Mouse (Mus musculus) regulatory T cell (primary cell): ENCODE data around the gene Peak1.

Experiments
- in situ Hi-C: fragments of 300-600 bp; cut with MboI, MseI; formaldehyde crosslinking; loops from one replicate; pipeline ENCODE4 v1.15.1; 2025; ENCODE audit warnings: high pct_unique_total_duplicates

The Peak1 gene

DNA sequence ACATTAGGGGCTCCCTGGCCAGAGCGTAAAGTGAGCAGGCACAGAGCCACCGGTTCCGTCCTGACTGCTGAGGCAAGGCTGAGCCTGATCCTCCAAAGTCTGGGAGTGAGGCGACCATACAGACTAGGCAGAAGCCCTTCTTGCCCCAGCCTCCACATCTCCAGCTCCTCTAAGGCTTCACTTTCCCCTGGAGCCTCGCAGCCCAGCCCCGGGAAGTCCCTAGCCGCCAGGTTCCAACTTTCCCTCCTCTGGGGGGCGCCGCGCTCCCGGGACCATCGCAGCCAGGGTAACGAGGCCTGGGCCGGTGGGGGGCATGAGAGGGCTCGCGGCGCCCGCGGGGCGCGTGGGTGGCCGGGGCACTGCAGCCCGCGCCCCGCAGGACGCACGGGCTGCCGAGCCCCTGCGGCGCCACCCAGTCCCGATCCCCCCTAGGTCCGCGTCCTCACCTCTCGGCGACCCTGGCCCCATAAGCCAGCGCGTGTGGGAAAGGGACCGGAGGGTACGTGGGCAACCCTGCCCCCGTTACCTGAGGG is 386 bp downstream of the Peak1 start:
- in situ Hi-C loops: loop anchor here (5.0 to 10.0 kb wide), 2 partner anchors 50 to 723 kb away; no protein-coding TSS in a partner anchor

DNA sequence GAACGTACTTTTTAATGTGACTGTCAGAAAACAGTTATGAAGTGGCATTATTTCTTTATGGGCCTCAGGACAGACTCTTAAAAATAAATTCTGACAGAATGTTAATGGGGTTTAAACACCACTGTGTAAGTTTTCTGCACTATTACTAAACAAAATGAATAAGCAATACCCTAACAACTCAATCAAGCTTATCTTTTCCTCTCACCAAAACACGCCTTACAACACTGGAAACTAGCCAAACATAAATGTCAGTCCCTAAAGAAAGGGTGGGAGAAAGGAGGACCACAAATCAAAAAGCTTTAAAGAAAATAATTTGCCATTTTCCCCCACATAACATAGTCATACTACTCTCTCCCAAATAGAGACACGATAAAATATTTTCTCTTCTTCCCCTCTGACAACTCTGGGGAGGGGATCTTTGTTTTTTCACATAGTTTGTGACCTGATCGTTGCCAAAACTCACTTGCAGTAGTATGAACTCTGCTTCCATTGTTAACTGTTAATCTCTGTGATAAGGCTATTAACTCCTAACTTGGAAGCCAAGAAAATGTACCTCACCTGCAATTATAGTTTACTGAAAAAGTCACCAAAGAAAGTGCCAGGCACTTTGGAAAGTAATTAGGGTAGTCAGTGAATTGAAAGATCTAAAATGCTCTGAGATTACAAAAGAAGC is 1.8 kb downstream of the Peak1 start:
- in situ Hi-C loops: loop anchor here (5.0 to 10.0 kb wide), 2 partner anchors 51 to 721 kb away; no protein-coding TSS in a partner anchor

DNA sequence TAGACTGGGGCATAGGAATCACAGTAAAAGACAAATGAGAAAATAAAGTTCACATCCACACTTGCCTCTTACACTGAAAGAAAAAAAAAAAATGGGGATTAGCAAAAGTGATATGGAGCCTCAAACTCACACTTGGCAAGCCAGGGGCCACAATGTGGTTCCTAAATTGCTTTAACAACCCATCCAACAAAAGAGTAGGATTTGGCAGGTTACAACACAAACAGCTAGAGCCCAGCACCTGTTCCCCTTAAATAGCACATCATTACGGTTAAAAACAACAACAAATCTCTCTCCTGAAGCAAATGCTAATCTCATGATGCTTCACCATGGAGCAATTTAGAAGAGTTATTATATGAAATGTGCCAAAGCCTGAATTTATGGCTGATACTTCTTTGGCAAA is 2.5 kb downstream of the Peak1 start:
- in situ Hi-C loops: loop anchor here (5.0 to 10.0 kb wide), 2 partner anchors 52 to 721 kb away; no protein-coding TSS in a partner anchor

DNA sequence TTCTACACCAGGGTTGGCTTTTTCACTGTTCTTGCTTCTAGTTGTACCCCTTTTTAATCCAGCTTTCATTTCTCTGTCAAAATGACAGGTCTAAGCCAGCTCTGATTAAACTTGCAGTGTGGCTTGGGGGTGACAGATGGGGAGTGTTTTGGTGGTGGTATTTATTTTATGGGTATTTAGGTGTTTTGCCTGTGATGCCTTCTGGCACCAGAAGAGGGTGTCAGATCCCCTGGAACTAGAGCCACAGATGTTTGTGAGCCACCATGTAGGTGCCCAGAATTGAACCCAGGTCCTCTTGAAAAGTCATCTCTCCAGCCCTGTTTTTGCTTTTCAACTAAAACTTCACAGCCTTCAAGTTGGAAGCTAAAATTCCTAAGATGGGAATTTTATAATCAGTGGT is 3.5 kb downstream of the Peak1 start:
- in situ Hi-C loops: loop anchor here (10.0 kb wide), 1 partner anchor 720 kb away; no protein-coding TSS in a partner anchor

DNA sequence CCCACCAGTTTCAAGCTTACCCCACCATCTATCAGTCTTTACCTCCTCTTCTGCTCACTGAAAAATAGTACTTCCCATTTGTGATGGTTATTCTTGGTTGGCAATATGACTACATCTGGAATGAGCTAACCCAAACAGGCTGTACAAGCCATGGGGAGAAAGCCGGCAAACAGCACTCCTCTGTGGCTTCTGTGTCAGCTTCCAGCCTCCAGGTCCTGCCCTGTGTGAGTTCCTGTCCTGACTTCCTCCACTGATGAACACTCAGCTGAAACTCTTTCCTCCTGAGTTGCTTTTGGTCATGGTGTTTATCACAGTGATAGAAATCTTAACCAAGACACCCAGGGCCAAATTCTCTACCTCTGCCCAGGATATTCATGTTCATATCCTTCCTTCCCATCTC is 5.2 kb downstream of the Peak1 start:
- in situ Hi-C loops: loop anchor here (10.0 kb wide), 1 partner anchor 718 kb away; no protein-coding TSS in a partner anchor

DNA sequence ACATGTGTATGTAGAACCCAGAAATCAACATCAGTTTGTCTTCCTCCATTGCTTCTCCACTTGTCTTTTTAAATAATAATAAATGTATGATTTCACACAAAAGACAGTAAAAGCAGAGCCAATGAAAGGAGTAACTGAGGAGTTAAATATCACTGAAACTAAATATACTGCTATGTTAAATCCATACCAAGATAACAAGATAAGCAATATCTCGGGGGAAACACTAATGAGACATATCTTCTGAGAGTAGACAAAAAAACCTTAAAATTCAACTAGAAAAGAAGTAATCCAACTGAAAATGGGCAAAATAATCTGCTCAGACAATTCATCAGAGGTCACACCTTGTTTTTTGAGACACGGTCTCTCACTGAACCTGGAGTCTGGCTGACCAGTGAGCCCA is 7.9 kb downstream of the Peak1 start:
- in situ Hi-C loops: loop anchor here (10.0 kb wide), 1 partner anchor 715 kb away; no protein-coding TSS in a partner anchor

DNA sequence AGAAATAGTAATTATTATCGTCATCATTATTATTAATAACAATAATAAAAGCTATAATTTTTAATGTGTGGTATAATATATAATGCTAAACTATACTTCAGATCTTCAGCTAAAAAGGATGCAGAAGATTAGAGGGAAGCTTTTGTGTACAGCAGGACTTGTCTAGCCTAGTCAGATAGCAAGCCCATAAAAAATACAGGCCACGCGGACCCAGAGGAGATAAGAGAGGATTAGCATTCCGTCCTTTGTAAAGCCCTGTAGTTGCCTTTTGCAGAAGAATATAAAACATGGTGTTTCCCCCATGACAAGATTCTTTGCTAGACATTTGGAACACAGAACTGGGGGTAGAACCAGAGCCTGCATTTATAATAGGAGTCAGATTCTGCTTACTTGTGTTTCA is 13.2 kb downstream of the Peak1 start:
- in situ Hi-C loops: no loop called here

DNA sequence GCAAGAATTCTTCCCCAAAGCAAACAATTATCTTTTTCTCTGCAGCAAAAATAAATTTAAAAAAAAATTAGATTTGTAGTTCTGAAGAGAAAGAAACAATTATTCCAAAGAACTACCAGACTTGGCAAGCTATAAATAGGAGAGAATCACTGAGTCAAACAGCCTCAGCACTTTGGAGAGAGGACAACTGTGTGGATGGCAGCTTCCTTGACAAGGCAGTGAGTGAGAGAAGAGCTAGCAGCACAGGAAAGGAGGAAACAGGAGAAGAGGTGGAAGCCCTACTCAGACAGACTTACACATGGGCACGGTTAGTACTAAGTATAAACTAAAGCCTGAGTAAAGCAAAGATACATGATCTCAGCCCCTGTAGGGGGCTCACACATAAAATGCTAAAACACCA is 21.6 kb downstream of the Peak1 start:
- in situ Hi-C loops: no loop called here

DNA sequence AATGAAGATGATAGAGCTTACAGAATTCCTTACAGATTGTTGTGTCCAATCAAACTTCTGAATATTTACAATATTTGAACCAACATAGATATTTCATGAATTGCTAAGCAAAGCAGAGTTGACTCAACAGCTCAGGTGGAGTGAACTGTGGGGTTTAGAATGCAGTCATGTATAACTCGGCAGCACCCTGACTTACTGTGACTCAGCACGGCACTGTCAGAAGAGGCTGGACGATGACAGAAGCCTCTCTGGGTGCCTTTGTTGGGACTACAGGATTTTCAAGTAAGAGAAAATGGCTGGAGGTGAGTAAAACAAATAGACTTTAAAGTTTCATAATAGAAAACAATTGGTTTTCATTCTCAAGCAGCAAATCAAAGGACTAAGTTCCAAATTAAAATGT is 25.0 kb downstream of the Peak1 start:
- in situ Hi-C loops: no loop called here

DNA sequence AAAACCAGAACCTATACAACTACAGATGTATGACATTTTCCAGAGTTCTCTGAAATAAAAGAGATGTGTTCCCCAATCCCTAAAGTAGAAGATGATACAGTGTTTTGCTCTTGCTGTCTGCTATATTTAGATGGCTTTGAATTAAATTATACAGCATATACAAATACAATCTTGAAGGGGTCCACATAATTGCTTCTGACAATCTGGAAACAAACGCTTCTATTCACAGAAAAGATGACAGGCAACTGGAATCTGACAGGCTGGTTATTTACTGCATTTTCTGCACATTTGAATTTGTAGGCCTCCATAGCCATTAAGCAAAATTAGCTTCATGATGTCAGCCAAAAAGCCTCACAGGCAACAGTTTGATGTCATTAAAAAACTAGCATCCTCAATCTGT is 35.1 kb downstream of the Peak1 start:
- in situ Hi-C loops: no loop called here

DNA sequence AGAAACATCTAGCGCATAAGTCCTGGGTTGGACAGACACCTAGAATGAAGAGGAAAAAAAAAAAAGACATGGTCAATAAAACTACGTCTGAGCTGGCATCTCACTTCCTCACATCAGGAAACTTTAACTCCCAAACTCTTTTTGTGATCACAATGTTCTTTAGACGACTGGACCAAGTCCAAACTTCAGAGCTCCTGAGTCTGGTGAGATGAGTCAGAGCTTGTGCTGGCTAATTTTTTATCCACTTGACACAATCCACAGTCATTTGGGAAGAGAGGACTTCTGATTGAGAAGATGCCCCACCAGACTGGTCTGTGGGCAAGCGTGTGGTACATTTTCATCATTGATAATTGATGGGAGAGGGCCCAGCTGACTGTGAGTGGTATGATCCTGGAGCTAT is 43.5 kb downstream of the Peak1 start:
- in situ Hi-C loops: no loop called here

DNA sequence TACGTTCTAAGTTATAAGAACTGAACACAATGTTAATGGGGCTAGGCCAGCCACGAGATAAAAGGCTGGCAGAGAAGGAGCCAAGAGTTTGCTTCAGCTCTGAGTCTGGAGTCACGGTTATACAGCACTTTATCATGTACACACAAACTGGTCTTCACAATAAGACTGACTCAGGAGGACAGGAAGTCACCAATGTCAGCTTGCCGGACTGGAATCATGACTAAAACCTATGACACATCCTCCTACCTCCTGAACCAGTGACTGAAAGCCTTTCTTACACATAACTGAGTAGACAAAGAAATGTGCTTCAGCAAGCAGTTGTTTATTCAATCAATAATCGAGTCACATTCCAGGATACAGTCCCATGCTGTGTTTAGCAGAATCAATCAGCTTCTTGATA is 47.2 kb downstream of the Peak1 start:
- in situ Hi-C loops: no loop called here

DNA sequence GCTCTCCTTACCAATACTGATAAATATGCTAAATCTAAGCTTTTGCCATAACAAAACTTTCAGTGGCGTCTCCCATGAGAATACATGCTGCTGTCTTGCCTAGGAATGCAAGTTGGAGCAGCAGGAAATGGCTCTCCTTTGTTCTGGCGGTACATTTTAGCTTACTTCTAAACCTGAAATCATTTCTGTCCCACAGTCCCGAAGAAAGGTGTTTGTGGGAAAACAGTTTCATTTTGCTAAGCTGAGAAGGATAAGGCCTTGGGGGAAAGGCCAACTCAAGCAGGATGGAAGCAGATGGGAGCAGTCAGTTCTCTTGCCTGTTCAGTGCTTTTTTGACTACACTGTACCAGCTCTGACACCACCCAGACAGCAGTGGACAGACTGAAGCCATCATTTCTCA is 49.1 kb downstream of the Peak1 start:
- in situ Hi-C loops: no loop called here

DNA sequence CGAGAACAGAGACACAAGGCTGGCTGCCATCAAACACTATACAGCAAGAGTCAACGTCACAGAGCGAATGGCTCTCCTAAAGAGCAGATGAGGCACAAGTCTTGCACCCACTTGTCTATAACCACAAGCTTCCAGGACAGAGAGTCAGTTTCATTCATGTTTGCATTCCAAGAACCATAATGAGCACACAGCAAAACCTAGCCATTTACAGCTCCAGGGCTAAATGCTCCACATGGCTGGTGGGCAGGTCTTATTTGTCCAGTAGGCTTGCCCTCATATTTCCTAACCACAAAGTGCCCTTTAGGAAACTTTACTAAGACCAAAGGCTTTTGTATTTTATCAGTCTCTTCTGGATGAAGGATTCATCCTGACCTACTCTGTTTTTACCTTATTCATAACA is 54.6 kb downstream of the Peak1 start:
- in situ Hi-C loops: no loop called here

DNA sequence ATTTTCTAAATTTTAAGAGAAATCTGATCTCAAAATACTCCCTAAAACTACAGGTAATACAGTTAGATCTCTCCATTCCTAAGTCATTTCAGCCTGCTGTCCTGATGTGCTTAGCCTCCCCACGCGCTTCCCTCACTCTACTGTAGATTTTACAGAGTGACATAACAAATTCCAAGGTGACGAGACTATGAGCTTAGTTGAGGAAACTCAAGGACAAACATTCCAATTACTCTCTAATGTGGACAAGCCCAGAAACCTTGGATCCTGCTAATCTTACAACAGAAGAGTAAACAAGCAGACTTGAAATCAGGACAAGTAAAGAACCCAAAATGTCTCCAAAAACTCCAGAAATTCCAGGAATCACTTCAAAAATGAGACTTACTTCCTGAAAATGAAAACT is 58.6 kb downstream of the Peak1 start:
- in situ Hi-C loops: no loop called here

DNA sequence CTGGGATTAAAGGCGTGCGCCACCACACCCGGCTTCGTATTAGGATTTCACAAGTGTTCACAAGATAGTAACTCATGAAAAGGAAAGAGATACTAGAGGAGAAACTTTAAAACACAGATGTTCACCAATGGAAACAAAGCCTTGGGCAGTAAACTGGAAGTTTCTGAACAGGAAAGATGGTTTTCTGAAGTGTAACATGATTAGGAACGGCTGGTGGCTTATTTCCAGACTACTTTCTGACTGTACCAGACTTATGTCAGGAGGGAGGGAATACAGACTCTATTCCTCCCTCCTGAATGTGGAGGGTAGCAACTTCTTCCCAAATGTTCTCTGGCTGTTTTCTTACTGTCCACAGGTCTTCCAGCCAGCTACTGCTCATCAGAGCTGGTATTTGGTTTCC is 62.7 kb downstream of the Peak1 start:
- in situ Hi-C loops: no loop called here

DNA sequence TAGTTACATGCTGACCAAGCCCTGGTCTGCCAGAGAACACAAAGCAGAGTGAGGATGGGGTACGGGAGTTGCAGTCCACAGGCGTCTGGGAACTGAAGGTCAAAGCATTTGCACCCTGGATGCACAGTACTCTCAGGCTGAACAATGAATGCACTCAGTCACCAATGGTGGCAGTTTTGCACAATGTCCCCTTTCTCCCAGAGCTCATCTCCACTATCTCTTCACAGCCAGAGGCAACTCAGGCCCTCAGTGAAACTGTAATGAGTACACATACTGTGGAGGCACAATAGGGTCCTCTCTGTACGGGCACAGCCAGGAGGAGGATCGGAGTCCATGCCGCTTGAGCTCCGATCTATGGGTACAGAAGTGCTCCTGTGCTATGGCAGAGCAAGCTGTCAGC is 71.5 kb downstream of the Peak1 start:
- in situ Hi-C loops: no loop called here

DNA sequence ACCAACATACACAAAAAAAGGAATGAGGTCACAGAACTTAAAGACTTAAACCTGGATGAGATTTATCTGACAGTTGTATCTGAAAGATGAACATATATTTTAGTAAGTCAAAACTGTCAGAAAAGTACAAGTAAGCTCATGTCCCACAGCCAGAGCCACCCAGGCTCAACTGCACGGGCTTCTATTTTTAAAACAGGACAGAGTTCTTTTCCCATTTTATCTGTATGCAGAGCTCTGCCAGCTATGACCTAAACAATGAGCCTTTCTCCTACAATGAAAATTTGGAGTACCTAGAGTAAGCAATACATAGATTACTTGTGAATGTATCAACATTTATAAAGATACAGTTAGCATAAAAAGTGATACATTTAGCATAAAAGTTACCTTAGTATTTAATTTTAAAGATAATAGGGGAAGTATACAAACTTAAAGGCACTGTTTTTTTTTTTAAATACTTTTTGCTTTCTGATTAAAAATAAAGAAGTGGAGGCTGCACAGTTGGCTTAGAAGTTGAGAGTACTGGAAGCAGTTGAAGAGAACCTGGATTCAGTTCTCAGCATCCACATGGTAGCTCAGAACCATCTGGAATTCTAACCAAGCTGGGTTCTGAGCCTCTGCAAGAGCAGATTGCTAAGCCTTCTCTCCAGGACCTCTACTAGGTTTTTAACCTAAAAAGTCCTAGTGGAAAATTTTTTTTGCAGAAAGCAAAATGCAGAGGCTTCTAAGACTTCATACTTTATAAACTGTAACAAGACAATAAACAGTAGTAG is 78.3 kb downstream of the Peak1 start:
- in situ Hi-C loops: no loop called here

DNA sequence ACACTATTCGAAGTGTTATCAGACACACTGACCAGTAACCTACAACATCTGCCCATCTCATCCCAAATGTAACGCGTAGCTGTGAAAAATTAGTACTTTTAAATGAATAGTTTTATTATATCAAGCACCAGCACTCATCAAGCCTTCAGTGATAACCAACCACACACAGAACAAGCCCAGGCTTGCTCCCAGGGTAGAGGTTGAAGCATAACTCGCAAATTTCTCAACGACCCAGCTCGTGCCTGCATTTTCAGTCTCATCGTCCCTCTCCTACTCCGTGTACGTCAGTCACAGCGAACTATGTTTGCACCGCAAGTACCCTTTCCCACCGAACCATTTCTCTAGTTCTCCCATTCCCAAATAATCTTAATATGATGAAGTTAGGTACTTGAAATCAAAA is 83.5 kb downstream of the Peak1 start:
- in situ Hi-C loops: no loop called here

DNA sequence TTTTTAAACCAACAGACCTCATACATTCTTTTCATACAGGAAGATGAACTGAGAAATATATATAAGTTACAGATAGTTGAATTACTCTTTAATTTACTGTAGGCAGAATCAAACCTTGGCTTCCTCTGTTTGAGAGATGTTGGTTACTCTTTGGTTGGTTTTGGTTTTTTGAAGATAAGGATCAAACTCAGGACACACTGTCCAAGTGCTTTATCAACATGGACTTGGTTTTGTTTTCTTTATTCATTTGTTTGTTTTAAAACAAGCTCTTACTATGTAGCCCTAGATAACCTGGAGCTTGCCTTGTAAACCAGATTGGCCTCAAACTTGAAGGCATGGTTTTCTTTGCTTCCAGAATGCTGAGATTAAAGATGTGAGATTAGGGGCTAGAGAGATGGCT is 85.1 kb downstream of the Peak1 start:
- in situ Hi-C loops: no loop called here

DNA sequence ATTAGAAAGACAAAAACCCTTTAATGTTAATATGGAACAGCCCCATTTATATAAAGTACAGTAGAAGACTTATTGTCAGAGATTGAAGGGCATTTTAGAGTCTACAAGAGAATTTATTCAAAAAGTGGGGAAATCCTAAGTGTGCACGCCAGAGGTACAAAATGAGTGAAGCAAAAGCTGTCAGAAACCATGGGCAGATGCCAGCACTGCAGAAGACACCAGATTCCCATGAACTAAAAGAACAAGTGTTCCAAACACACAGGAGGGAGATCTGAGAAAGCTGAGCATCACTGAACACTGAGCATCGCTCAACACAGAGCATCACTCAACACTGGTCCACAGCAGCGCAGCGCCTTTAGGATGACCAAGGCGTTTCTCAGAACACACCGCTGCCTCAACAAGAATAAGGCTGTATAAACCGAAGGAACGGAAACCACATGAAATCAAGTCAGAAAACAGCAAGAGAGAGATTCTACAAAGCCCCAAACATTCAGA is 91.3 kb downstream of the Peak1 start:
- in situ Hi-C loops: no loop called here

DNA sequence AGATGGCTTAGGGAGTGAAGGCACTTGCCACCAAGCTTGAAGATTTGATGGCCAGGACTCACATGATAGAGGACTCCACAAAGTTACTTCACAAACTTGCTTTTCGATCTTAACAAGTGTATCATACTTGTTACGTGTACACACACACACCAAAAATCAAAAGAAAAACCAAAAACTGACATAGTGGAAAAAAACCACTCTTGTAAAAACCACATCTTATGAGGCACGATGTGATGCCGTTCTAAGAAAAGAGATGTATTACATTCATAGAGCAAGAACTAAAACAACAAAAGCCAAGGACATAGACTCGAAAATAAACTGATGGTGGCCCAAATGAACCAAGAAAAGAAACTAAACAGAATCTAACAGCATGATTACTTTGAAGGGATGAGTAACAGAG is 92.1 kb downstream of the Peak1 start:
- in situ Hi-C loops: no loop called here
